8 mouse cellular contexts compared by ENCODE assay signal in genomic region chr1:42694290-42694664, GRCm38 (mm10). TPM values are rescaled to one million over a fixed set of nuclear protein-coding genes. Genes with fewer than 3 reads are reported as not detected.
A peak's percentile ranks its signal among the peaks of the same experiment; 100 is the strongest.
DNase-seq lines count a peak whose midpoint lies in the region; ATAC-seq lines count a peak whose summit lies in the region.

No protein-coding gene starts in this region.

- H3K36me3 ChIP-seq in embryonic facial prominence, embryonic 13.5 days, result no peaks in the 10 kb centered on the region
- no peaks in the 10 kb centered on the region for H3K36me3 ChIP-seq in liver, embryonic 15.5 days (replicated peaks)

- peak overlapping the region; percentile 65 for H3K4me3 ChIP-seq in embryonic facial prominence, embryonic 13.5 days
- peak overlapping the region; percentile 28 for H3K4me3 ChIP-seq in liver, embryonic 15.5 days (replicated peaks)

- WGBS in embryonic facial prominence, embryonic 13.5 days, result 1% methylated on average over 20 of the region's 26 CpGs
- whole genome bisulfite sequencing in liver, embryonic 15.5 days (ENCODE audit: insufficient replicate concordance), result under 1% methylated on average over 20 of the region's 26 CpGs

- H3K4me2 ChIP-seq in embryonic facial prominence, embryonic 13.5 days, result peak overlapping the region; percentile 73
- peak overlapping the region; percentile 49 for H3K4me2 ChIP-seq in liver, embryonic 15.5 days

- peaks cover 85% of the 10 kb centered on the region for H3K27me3 ChIP-seq in embryonic facial prominence, embryonic 13.5 days
- H3K27me3 ChIP-seq in liver, embryonic 15.5 days, result peaks cover 100% of the 10 kb centered on the region

- peak overlapping the region; percentile 74 for H3K9ac ChIP-seq in embryonic facial prominence, embryonic 13.5 days
- no peak overlapping the region for H3K9ac ChIP-seq in liver, embryonic 15.5 days

- no peaks in the 10 kb centered on the region for H3K9me3 ChIP-seq in embryonic facial prominence, embryonic 13.5 days
- no peaks in the 10 kb centered on the region for H3K9me3 ChIP-seq in liver, embryonic 15.5 days (replicated peaks)

- ATAC-seq in embryonic facial prominence, embryonic 13.5 days (ENCODE audit: insufficient number of reproducible peaks, insufficient read depth, low FRiP score, low TSS enrichment, low read depth), result no peak
- no peak for ATAC-seq in liver, embryonic 15.5 days (ENCODE audit: insufficient read depth)
- no peak for ATAC-seq in monocyte, adult 5-6 weeks (replicated peaks; ENCODE audit: insufficient number of reproducible peaks, low FRiP score, low TSS enrichment, poor library complexity, severe bottlenecking)
- ATAC-seq in erythroid progenitor cell, adult 5-6 weeks (replicated peaks; ENCODE audit: low FRiP score, poor library complexity, severe bottlenecking), result no peak
- ATAC-seq in megakaryocyte-erythroid progenitor cell, adult 5-6 weeks (replicated peaks; ENCODE audit: low FRiP score, low TSS enrichment, poor library complexity, severe bottlenecking), result no peak

- H3K27ac ChIP-seq in embryonic facial prominence, embryonic 13.5 days, result peak overlapping the region; percentile 87
- H3K27ac ChIP-seq in liver, embryonic 15.5 days (replicated peaks), result no peak overlapping the region

- peak; percentile 61 for DNase-seq in layer of hippocampus, adult 11-12 months (ENCODE audit: low spot score)
- DNase-seq in layer of hippocampus, adult 9-10 months (ENCODE audit: low spot score), result no peak
- peak; percentile 68 for DNase-seq in kidney, adult 18-20 months

- peaks cover 22% of the 10 kb centered on the region for H3K4me1 ChIP-seq in embryonic facial prominence, embryonic 13.5 days
- H3K4me1 ChIP-seq in liver, embryonic 15.5 days (replicated peaks), result peaks cover 14% of the 10 kb centered on the region

RNA-seq across cellular contexts. Expression of gene Pou3f3, which starts 1.3 kb away (rescaled TPM):
- 11.4 and 13.4 TPM in 2 replicates for polyA plus RNA-seq in embryonic facial prominence, embryonic 13.5 days (2015; fragmentation: Nextera tagmentation; extraction: Ambion mirVana)
- polyA plus RNA-seq in liver, embryonic 15.5 days (2015; fragmentation: Nextera tagmentation; extraction: Ambion mirVana), result 0.02 and 0.03 TPM in 2 replicates
- not detected in 3 replicates for total RNA-seq in monocyte, adult 5-6 weeks (2017)
- total RNA-seq in erythroid progenitor cell, adult 5-6 weeks (2015; ENCODE audit: low replicate concordance), result not detected in 2 replicates
- not detected in 2 replicates for total RNA-seq in erythroid progenitor cell, adult 5-6 weeks (2017; ENCODE audit: low replicate concordance)
- total RNA-seq in megakaryocyte-erythroid progenitor cell, adult 5-6 weeks (2014; fragmentation: Nextera tagmentation), result not detected in 2 replicates
- not detected in 2 replicates for total RNA-seq in megakaryocyte-erythroid progenitor cell, adult 5-6 weeks (2017)
